Mouse (Mus musculus): ENCODE measurements around the gene Dlat.
"Not testable (repeated sequence)": the region's sequence is repeated elsewhere in the genome, so short reads cannot be mapped to it uniquely, and the experiment has no call there.

Gene Dlat

DNA sequence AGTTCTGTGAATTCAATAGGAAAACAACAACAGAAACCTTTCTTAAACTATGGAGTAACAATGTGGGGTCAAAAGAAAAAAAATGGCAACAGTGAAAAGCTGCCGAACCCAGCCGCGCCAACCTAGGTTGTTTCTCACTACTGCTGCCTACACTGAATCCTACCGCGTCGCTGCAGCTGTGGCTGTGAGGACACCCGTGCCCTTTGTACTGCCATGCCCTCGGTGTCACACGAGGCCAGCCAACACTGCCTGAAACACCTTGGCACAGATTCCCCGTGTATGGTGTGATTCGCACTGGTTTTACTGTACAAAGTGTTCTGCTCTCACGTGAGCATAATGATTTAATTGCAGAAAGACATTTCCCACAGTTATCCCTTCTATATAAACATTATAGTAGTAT, 851 bp upstream of the Dlat start:
- DNase-seq (ENCODE audit: low spot score in 2 of 2), result peak; percentile 25 to 27

GRCm38 (mm10) chr9:50658941-50659388, 615 bp downstream of the Dlat start:
- DNase-seq (ENCODE audit: low spot score in 2 of 2), result no peak

- no peak for DNase-seq (ENCODE audit: low spot score in 2 of 2)
Measured at GRCm38 (mm10) chr9:50658391-50658790, 1.2 kb downstream of the Dlat start.

DNA sequence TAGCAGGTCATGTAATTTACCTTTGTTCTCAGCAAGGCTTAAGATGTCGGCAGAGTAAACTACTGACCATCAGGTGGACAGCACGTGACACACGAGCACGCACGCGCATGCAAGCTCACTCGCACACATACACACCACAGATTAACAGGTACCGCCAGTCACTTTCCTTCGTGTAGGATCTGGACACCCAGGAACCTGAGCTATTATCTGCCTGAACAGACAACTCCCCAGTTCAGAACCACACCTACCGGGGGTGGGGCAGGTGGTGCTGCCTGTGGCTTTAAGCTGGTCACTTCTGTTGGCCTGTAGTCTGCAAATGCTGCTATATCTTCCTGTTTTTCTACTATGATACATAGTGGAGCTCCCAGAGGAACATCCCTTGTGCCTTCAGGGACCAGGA, 9.1 kb downstream of the Dlat start:
- no peak for DNase-seq (ENCODE audit: low spot score in 2 of 2)

DNA sequence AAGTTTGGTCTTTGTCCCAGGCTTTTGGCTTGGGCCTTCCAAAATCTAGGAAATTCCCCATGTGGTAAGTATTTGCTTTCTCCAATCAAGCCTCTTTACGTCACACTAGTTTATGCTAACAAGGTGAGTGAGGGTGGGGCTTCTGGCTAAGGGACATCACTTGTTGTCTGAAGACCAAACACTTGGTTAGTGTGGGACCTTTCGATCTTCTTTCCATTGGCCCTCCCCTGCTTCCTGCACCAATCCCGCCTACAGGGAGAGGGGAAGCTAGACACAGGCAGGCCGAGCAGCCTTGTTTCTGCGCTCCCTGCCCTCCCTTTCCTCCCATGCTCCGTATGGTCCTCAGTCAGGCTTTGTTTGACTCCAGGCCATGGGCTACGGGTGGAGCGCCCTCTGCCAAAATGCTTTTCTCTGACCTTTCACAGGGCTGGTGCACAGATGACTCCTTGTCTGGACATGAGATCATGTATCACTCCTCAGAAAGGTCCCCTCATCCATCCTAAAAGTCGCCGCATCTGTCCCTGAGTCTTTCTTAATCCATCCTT, 12.7 kb downstream of the Dlat start:
- DNase-seq (ENCODE audit: low spot score in 2 of 2), result no peak

GRCm38 (mm10) chr9:50634270-50634669, 25.3 kb downstream of the Dlat start:
- DNase-seq (ENCODE audit: low spot score in 2 of 2), result no peak

- DNase-seq (ENCODE audit: low spot score in 2 of 2), result no peak
Measured at GRCm38 (mm10) chr9:50633059-50633458, 26.5 kb downstream of the Dlat start.

DNA sequence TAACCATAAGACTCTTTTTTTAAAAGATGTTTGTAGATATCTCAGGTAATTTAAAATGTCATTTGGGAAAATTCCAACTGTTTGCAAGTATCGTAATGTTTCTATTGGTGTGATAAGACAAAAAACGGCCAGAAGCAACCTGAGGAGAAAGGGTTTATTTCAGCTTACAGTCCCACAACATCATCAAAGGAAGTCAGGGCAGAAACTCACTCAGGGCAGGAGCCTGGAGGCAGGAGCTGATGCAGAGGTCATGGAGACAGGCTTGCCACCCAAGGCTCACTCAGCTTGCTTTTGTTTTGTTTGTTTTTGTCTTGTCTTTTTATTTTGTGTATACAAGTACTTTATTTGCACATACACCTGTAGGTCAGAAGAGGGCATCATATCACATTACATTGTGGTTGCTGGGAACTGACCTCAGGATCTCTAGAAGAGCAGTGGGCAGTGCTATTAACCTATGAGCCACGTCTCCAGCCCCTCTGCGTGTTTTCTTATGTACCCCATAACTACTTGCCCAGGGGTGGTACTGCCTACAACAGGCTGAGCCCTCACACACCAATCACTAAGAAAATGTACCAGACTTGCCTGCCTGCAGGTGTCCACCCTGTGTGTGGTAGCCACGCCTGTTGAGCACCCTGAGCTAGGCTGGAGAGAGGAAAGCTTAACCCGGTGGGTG, 27.4 kb downstream of the Dlat start:
- DNase-seq (ENCODE audit: low spot score in 2 of 2), result no peak

DNA sequence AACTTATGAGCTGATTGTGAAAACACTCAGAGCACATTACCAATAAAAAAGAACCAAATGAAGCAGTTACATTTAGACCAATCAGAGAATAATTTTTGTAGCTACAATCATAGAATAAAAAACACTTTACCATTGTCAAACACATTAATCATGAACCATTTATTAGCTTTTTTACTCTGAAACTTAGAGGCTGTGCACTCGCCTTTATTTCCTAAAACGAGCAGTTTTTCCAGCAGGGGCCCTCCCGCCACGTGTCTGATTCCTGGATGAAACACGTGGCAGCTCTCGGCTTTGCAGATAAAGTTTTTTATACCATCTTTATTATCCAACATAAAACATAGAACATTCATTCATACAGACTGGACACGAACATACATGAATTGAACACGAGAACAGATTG, 28.7 kb downstream of the Dlat start:
- not testable (repeated sequence) for DNase-seq (ENCODE audit: low spot score in 2 of 2)

- no peak for DNase-seq (ENCODE audit: low spot score in 2 of 2)
Measured at GRCm38 (mm10) chr9:50617794-50618330, 41.7 kb downstream of the Dlat start.

GRCm38 (mm10) chr9:50616766-50617603, 42.6 kb downstream of the Dlat start, which contains the start of the genes Pih1d2 and Nkapd1:
Pih1d2 (plus strand) TSS chr9:50617321.
Nkapd1 (minus strand) TSS chr9:50617464.
- peak; percentile 93 to 95 for DNase-seq (ENCODE audit: low spot score in 2 of 2)

- DNase-seq (ENCODE audit: low spot score in 2 of 2), result no peak
Measured at GRCm38 (mm10) chr9:50616161-50616560, 43.4 kb downstream of the Dlat start.

DNA sequence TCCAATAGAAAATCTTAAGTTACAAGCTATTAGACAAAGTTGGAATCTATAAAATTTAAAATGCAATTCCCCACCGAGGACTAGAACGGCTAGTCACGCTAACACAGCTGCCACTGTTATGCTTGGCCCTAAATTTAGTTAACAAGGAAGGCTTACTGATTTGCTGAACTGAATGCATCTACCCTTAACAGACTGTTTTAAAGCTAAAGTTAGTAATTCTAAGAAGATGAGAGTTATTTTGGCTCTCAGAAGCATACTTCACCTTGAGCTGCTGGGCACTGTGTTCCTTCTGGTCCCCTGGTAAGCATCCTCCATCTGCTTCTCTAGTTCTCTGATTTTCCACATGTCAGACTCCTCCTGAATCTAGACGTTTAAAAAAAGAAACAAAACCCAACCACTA, 47.5 kb downstream of the Dlat start:
- DNase-seq (ENCODE audit: low spot score in 2 of 2), result no peak

DNA sequence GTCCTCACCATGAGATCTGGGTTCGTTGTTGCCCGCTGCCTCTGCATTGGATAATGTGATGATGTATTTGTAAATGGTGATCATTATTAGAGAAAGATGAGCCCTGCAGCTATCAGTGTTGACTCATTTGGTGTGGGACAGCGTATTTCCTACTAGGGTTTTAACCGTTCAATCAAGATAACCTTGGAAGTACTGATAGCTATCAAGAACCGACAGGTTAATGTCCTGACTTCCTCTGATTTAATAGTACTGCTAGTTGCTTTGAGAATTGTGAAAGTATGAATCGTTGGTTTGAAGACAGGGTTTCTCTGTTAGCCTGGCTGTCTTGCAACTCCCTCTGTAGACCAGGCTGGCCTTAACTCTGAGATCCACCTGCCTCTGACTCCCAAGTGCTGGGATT, 55.2 kb downstream of the Dlat start:
- DNase-seq (ENCODE audit: low spot score in 2 of 2), result no peak

DNA sequence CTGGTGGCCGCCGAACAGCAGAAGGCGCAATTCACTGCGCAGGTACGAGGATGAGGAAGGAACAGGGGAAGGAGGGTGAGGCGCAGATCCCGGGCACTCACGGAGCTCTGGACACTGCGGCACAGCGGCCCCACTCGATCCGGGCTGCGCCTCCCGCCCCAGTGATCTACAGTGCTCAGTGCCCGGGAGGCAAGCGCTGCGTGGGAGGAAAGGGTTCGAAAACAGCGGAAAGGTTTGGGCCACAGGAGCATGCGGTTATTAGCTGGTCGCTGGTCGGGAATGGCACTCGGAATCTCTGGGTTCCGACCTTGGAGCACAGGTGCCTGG, 55.6 kb downstream of the Dlat start:
- DNase-seq (ENCODE audit: low spot score in 2 of 2), result no peak

- DNase-seq (ENCODE audit: low spot score in 2 of 2), result peak; percentile 96 to 97
Measured at GRCm38 (mm10) chr9:50603189-50603997, 56.2 kb downstream of the Dlat start, which contains the start of the genes Sdhd and Timm8b. Sdhd (minus strand) TSS chr9:50603812. Timm8b (plus strand) TSS chr9:50603910.

- DNase-seq (ENCODE audit: low spot score in 2 of 2), result no peak
Measured at GRCm38 (mm10) chr9:50602055-50602845, 57.3 kb downstream of the Dlat start.

DNA sequence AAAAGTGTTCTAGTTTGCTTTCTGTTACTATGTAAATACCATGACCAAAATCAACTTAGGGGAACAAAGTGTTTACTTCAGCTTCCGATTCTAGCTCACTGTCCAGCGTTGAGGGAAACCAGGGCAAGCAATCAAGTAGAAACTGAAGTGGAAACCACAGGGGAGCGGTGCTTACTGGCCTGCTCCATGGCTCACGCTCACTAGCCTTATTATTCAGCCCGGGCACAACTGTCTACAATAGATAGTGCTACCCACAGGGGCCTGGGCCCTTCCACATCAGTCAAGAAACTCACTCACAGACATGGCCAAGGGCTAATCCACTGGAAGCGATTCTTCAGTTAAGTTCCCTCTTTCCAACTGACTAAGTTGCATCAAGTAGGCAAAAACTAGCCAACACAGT, 58.0 kb downstream of the Dlat start:
- DNase-seq (ENCODE audit: low spot score in 2 of 2), result no peak

DNA sequence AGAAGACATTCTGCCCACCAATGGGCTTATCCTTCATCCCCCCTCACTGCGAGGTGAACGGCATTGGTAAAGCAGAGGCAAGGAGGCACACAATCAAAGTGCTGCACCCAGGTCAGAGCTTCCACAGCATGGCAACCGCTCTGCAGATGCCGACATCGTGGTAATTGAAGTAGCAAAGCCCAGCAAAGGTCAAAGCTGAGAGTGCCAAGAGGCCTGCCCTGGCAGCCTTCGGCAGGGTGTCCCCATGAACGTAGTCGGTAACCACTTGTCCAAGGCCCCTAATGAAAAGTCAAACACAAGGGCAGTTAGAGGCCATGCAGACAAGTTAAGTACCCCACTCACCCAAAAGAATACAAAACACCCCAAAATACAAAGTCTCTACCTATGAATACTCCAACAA, 62.6 kb downstream of the Dlat start:
- no peak for DNase-seq (ENCODE audit: low spot score in 2 of 2)

DNA sequence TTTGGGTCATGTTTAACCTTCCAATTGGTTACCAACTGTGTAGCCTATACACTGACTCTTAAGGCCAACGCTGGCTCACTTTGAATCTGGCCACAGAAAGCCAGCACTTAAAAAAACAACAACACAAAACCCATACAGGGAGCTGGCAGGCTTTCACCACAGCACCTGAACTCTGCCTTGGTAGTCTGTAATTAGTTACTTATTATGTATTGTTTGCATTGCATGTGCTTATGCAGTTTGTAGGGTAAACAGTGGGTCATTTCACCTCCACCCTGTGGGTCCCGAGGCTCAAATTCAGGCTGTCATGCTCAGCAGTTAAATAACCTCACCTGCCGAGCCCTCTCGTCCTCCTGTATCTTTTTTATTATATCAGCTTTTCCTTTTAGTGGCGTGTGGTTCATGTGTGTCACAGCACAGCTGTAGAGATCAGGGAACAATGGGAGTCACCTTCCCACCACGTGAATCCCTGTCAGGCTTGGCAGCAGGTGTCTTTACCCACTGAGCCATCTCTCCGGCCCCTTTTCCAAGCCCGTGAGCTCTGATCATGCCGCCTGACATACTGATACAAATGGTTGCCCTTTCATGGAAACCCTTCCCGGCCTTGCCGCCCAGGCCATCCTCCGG, 64.7 kb downstream of the Dlat start:
- no peak for DNase-seq (ENCODE audit: low spot score in 2 of 2)

All from right cerebral cortex, adult 2 months (tissue).